Mouse (Mus musculus) CH12.LX (cell line): ENCODE results near the gene Add2. TPM values are rescaled to one million over a fixed set of nuclear protein-coding genes. Genes with fewer than 3 reads are reported as not detected.

Experiments
- DNase-seq: peaks from one replicate; pipeline ENCODE4 v3.0.0-alpha.2; 2013; ENCODE audit errors: extremely low read depth
- H3K27ac ChIP-seq: 2 replicates; pipeline ENCODE4 v1.5.1; 2012; ENCODE audit warnings: low read depth, mild to moderate bottlenecking, control low read depth, moderate library complexity; ENCODE audit not compliant: insufficient read depth
- H3K27me3 ChIP-seq: replicated peaks from 2 replicates; pipeline ENCODE3; 2012; ENCODE audit warnings: inconsistent platforms
- H3K36me3 ChIP-seq, 2 experiments: replicated peaks in 1 of 2; 2 replicates each; pipeline versions ENCODE3 to v1.6.1; 2012; ENCODE audit warnings: inconsistent platforms in 1 of 2, low read length in 1 of 2, mild to moderate bottlenecking in 1 of 2, mixed read lengths in 1 of 2, moderate library complexity in 1 of 2; ENCODE audit not compliant: control insufficient read depth in 1 of 2, insufficient read depth in 1 of 2
- H3K4me1 ChIP-seq, 2 experiments: 2 replicates each; pipeline ENCODE4 v1.6.1; 2012; ENCODE audit warnings: inconsistent platforms in 1 of 2, moderate library complexity in 1 of 2; ENCODE audit not compliant: insufficient read depth in 2 of 2, control insufficient read depth in 1 of 2
- H3K4me2 ChIP-seq: 2 replicates; pipeline ENCODE4 v1.6.1; 2012; ENCODE audit warnings: low read depth, mild to moderate bottlenecking, control low read depth; ENCODE audit not compliant: poor library complexity, insufficient read depth, severe bottlenecking
- H3K4me3 ChIP-seq, 3 experiments: fragments of 150-350 bp in 1 of 3; sonication (generic) in 1 of 3; replicated peaks in 1 of 3; 2 replicates each; pipeline versions ENCODE3 to v1.5.1; 2011 to 2012; ENCODE audit warnings: low read depth in 2 of 3, low read length in 2 of 3, mild to moderate bottlenecking in 2 of 3, moderate library complexity in 2 of 3, control low read depth in 1 of 3, improper control_type of control experiment in 1 of 3, inconsistent platforms in 1 of 3, mixed read lengths in 1 of 3; ENCODE audit not compliant: poor library complexity in 1 of 3
- H3K79me2 ChIP-seq: replicated peaks from 2 replicates; pipeline ENCODE4 v1.6.1; 2012; ENCODE audit warnings: mild to moderate bottlenecking, moderate library complexity; ENCODE audit not compliant: control insufficient read depth, poor library complexity, insufficient read depth, severe bottlenecking; ENCODE audit errors: extremely low read depth
- H3K9ac ChIP-seq: 2 replicates; pipeline ENCODE4 v1.6.1; 2012; ENCODE audit warnings: low read depth, mild to moderate bottlenecking, control low read depth, moderate library complexity; ENCODE audit not compliant: insufficient read depth
- H3K9me3 ChIP-seq: replicated peaks from 2 replicates; pipeline ENCODE3; 2012; ENCODE audit warnings: low read length, inconsistent platforms, mixed read lengths
- CHD1 ChIP-seq: IDR thresholded peaks from 2 replicates; pipeline ENCODE4 v1.6.1; 2012; ENCODE audit warnings: low read depth, low read length, improper control_type of control experiment, inconsistent platforms
- CHD2 ChIP-seq: IDR thresholded peaks from 2 replicates; pipeline ENCODE4 v1.6.1; 2011; ENCODE audit warnings: low read length, improper control_type of control experiment
- CTCF ChIP-seq, 2 experiments: IDR thresholded peaks in 1 of 2; conservative IDR thresholded peaks in 1 of 2; 2 replicates each; pipeline ENCODE4 v1.5.1; 2011 to 2012; ENCODE audit warnings: low read depth in 2 of 2, low read length in 2 of 2, improper control_type of control experiment in 1 of 2, inconsistent platforms in 1 of 2, mild to moderate bottlenecking in 1 of 2, moderate library complexity in 1 of 2
- E2F4 ChIP-seq: IDR thresholded peaks from 2 replicates; pipeline ENCODE4 v1.6.1; 2011; ENCODE audit warnings: low read depth, low read length, improper control_type of control experiment; ENCODE audit not compliant: insufficient replicate concordance
- ELF1 ChIP-seq: IDR thresholded peaks from 2 replicates; pipeline ENCODE4 v1.6.1; 2014; ENCODE audit warnings: low read depth, mild to moderate bottlenecking, inconsistent platforms, low read length, improper control_type of control experiment
- ETS1 ChIP-seq: conservative IDR thresholded peaks from 2 replicates; pipeline ENCODE4 v1.6.1; 2012; ENCODE audit warnings: low read depth, mild to moderate bottlenecking, inconsistent platforms, low read length, improper control_type of control experiment, moderate library complexity
- GABPA ChIP-seq: IDR thresholded peaks from 2 replicates; pipeline ENCODE4 v1.6.1; 2012; ENCODE audit warnings: low read depth, low read length, improper control_type of control experiment, inconsistent platforms; ENCODE audit not compliant: insufficient replicate concordance
- HCFC1 ChIP-seq: IDR thresholded peaks from 2 replicates; pipeline ENCODE4 v1.6.1; 2012; ENCODE audit warnings: low read depth, mild to moderate bottlenecking, inconsistent platforms, low read length, improper control_type of control experiment
- IRF4 ChIP-seq: IDR thresholded peaks from 2 replicates; pipeline ENCODE4 v1.6.1; 2014; ENCODE audit warnings: low read depth, mild to moderate bottlenecking, inconsistent platforms, low read length, improper control_type of control experiment
- JUN ChIP-seq: IDR thresholded peaks from 2 replicates; pipeline ENCODE4 v1.6.1; 2011; ENCODE audit warnings: low read depth, mild to moderate bottlenecking, low read length, improper control_type of control experiment, moderate library complexity; ENCODE audit not compliant: insufficient read depth
- MAX ChIP-seq: IDR thresholded peaks from 2 replicates; pipeline ENCODE4 v1.6.1; 2011; ENCODE audit warnings: low read length, improper control_type of control experiment
- MAZ ChIP-seq: IDR thresholded peaks from 2 replicates; pipeline ENCODE4 v1.6.1; 2012; ENCODE audit warnings: low read depth, mild to moderate bottlenecking, inconsistent platforms, low read length, improper control_type of control experiment, moderate library complexity
- MYC ChIP-seq: IDR thresholded peaks from 2 replicates; pipeline ENCODE4 v1.6.1; 2011; ENCODE audit warnings: low read depth, mild to moderate bottlenecking, improper control_type of control experiment, low read length
- NELFE ChIP-seq: IDR thresholded peaks from 2 replicates; pipeline ENCODE4 v1.6.1; 2011; ENCODE audit warnings: low read depth, low read length, improper control_type of control experiment
- NRF1 ChIP-seq: IDR thresholded peaks from 2 replicates; pipeline ENCODE4 v1.6.1; 2014; ENCODE audit warnings: low read depth, mild to moderate bottlenecking, inconsistent platforms, low read length, improper control_type of control experiment, moderate library complexity
- RAD21 ChIP-seq: IDR thresholded peaks from 2 replicates; pipeline ENCODE4 v1.6.1; 2011; ENCODE audit warnings: low read depth, mild to moderate bottlenecking, low read length, improper control_type of control experiment, moderate library complexity
- SIN3A ChIP-seq: IDR thresholded peaks from 2 replicates; pipeline ENCODE4 v1.6.1; 2012; ENCODE audit warnings: low read length, improper control_type of control experiment, inconsistent platforms
- TBP ChIP-seq: conservative IDR thresholded peaks from 2 replicates; pipeline ENCODE4 v1.6.1; 2011; ENCODE audit warnings: low read depth, low read length, improper control_type of control experiment
- TCF12 ChIP-seq: IDR thresholded peaks from 2 replicates; pipeline ENCODE4 v1.6.1; 2014; ENCODE audit warnings: low read depth, mild to moderate bottlenecking, inconsistent platforms, low read length, improper control_type of control experiment
- ZC3H11A ChIP-seq: IDR thresholded peaks from 2 replicates; pipeline ENCODE4 v1.6.1; 2012; ENCODE audit warnings: low read depth, mild to moderate bottlenecking, inconsistent platforms, low read length, improper control_type of control experiment
- ZMIZ1 ChIP-seq: IDR thresholded peaks from 2 replicates; pipeline ENCODE4 v1.6.1; 2012; ENCODE audit warnings: low read depth, mild to moderate bottlenecking, inconsistent platforms, low read length, improper control_type of control experiment
- dilution Hi-C: fragments of 300-500 bp; cut with MboI; formaldehyde crosslinking; loops from 2 replicates; pipeline ENCODE4 v1.14.3; 2020; ENCODE audit warnings: low sequenced_read_pairs; ENCODE audit not compliant: extremely low pct_unique_long_range_greater_than_20kb, extremely low pct_ligation_motif_present
- in situ Hi-C: fragments of 300-500 bp; cut with MboI; formaldehyde crosslinking; loops from 3 replicates; pipeline ENCODE4 v1.14.3; 2019; ENCODE audit warnings: low sequenced_read_pairs, low pct_ligation_motif_present, low pct_unique_long_range_greater_than_20kb, mixed read lengths
- polyA plus RNA-seq: library from polyadenylated mRNA; unstranded; fragments of >175 nt; gene quantifications from 2 replicates; pipeline ENCODE4 v1.2.1, GENCODE M21; 2012; ENCODE audit warnings: low read depth; ENCODE audit not compliant: insufficient read length
- total RNA-seq, 2 experiments: library from RNA; depleted of rRNA; stranded (reverse); fragments of 300-350 nt in 1 of 2; fragments of >200 nt in 1 of 2; gene quantifications; 2 replicates each; pipeline ENCODE4 v1.2.3; 2012 to 2014

Add2 gene
- total and polyA plus RNA-seq, 3 experiments, result 0.11 TPM; not detected in 2

DNA sequence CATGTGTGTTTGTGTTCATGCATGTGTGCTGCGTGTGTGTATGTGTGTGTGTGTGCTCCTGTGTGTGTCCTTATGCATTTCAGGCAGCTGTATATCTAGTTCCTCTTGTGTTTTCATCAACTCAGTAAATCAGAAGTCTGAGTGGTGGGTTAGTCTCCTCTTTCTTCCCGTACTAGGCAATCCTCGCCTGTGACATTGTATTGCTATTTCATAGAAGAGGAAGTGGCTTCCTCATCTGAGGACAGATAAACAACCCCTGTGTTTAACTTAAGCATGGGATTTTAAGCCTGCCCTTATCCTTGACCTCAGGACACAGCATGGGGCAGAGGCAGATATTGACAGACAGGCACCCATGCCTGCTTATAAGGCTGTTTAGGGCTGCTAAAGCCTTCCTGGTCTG, 45.4 kb downstream of the Add2 start:
- Histone ChIP-seq H3K4me3 (no peak overlapping the region), H3K4me1 (no peaks in the 10 kb centered on the region), H3K79me2 (no peaks in the 10 kb centered on the region), H3K27ac (no peak overlapping the region), H3K4me2 (no peak overlapping the region), H3K36me3 (no peaks in the 10 kb centered on the region), H3K9me3 (no peaks in the 10 kb centered on the region), H3K9ac (no peak overlapping the region), H3K27me3 (peaks cover 89% of the 10 kb centered on the region)
- in situ Hi-C loops, result no loop called here
- no peak for DNase-seq
- no peak for TF ChIP-seq TCF12
- TF ChIP-seq TBP, result no peak
- no peak for TF ChIP-seq ELF1
- no peak for TF ChIP-seq MAX
- TF ChIP-seq RAD21, result no peak
- no peak for TF ChIP-seq NRF1
- TF ChIP-seq MAZ, result no peak
- TF ChIP-seq NELFE, result no peak
- TF ChIP-seq ETS1, result no peak
- TF ChIP-seq E2F4, result no peak
- dilution Hi-C loops, result no loop called here

DNA sequence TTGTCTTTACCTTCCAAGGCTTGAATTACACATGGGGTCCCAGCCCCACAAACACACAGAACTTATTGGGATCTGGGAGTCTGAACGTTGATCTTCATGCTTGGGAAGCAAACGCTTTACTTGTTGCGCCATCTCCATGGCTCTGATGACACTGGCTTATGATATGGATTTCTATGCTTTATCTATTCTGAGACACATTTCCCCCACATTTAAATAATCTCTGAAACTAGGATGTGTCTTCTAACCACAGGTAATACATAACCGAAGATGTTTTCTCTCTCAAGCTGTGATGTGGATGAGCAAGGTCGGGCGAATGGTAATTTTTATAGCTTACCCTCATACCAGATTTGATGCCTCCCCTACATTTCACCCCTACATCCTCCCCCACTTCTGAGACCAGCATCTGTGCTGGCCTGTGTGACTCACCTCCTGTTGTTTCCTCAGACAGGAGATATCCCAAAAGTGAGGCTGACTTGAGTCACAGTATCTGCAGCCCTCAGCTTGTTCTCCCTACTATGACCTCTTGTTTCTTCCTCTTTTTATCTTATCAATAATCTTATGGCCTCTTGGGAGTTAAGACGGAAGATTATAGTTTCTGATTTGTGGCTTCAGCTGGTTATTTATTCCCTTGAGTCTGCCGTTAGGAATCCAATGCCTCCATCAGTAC, 46.2 kb downstream of the Add2 start:
- Histone ChIP-seq H3K27me3 (peaks cover 88% of the 10 kb centered on the region), H3K4me3 (no peak overlapping the region), H3K4me2 (no peak overlapping the region), H3K9ac (no peak overlapping the region), H3K36me3 (no peaks in the 10 kb centered on the region), H3K9me3 (no peaks in the 10 kb centered on the region), H3K27ac (no peak overlapping the region), H3K79me2 (no peaks in the 10 kb centered on the region), H3K4me1 (no peaks in the 10 kb centered on the region)
- no peak for DNase-seq
- TF ChIP-seq ZC3H11A (no peak), IRF4 (no peak), TCF12 (no peak), NELFE (no peak), ETS1 (no peak)
- in situ Hi-C loops, result no loop called here
- dilution Hi-C loops, result no loop called here

DNA sequence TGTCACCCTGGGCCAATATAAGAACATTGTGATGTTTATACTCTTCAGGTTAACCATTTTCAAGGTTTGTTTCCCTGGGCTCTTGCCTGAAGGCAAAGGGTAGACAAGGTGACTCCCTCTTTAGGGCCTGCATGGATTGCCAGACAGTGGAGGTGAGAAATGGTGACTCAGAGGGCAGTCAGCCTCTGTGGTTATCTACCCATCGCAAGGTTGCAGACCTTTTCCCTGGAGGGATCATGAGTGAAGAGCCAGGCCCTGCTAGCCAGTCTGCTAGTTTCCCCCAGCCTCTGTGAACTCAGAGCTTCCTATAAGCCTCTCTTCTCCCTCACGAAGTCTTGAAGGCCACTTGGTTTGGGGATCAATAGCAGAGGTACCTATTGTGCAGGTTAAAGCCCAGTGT, 48.0 kb downstream of the Add2 start:
- H3K4me2 ChIP-seq, result no peak overlapping the region
- dilution Hi-C loops, result no loop called here
- no peaks in the 10 kb centered on the region for H3K36me3 ChIP-seq
- H3K79me2 ChIP-seq, result no peaks in the 10 kb centered on the region
- H3K27ac ChIP-seq, result no peak overlapping the region
- no peaks in the 10 kb centered on the region for H3K4me1 ChIP-seq
- H3K9ac ChIP-seq, result no peak overlapping the region
- H3K27me3 ChIP-seq, result peaks cover 90% of the 10 kb centered on the region
- no peaks in the 10 kb centered on the region for H3K9me3 ChIP-seq
- H3K4me3 ChIP-seq, result no peak overlapping the region
- in situ Hi-C loops, result no loop called here
- TF ChIP-seq CTCF (conservative IDR thresholded peaks at IDR 0.05 in 1 of 2, IDR thresholded peaks at IDR 0.05 in 1 of 2; ENCODE audit: low read depth in 2 of 2, low read length in 2 of 2) (no peak), GABPA (no peak), JUN (no peak), CHD2 (no peak), SIN3A (no peak), TCF12 (no peak), ZMIZ1 (no peak), HCFC1 (no peak), MYC (no peak), ELF1 (no peak), CHD1 (no peak), NRF1 (no peak)
- no peak for DNase-seq
